Mouse (Mus musculus) adipocyte (in vitro differentiated cells): ENCODE measurements around the gene Zpr1.
"Not testable (repeated sequence)": the region's sequence is repeated elsewhere in the genome, so short reads cannot be mapped to it uniquely, and the experiment has no call there.

Experiments used
- DNase-seq: peaks from one replicate; pipeline ENCODE4 v3.0.0-alpha.2; 2016; ENCODE audit warnings: low spot score

Zpr1 gene

GRCm38 (mm10) chr9:46261131-46261530 lies 11.7 kb upstream of the Zpr1 start:
- DNase-seq, result no peak

- DNase-seq, result no peak
These were observed 4.5 kb upstream of the Zpr1 start, which contains the start of gene Apoa5 for GRCm38 (mm10) chr9:46268343-46268873. Apoa5 (plus strand) TSS chr9:46268633.

GRCm38 (mm10) chr9:46269125-46269524 lies 3.7 kb upstream of the Zpr1 start:
- DNase-seq, result no peak

DNA sequence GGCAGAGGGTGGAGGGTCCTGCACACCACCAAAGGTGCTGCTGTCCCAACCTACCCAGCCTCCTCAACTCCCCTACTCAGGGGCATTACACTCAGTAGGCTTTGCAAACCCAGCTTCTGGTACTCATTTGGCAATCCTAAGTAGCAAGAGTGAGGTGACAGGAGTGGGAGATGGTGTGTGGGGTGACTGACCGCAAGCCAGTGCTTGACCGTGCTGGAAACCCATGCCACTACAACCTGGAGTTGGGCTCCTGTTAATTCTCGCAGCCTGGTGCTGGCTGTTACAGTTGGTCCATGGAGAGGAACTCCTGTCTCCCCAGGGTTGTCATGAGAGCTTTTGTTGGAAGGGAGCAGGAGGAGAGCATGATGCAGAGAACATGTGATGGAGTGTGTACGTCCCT lies 2.1 kb upstream of the Zpr1 start:
- no peak for DNase-seq

- DNase-seq, result no peak
These were observed 794 bp upstream of the Zpr1 start for GRCm38 (mm10) chr9:46272070-46272469.

- no peak for DNase-seq
These were observed 1.6 kb downstream of the Zpr1 start for GRCm38 (mm10) chr9:46274494-46274893.

- peak; percentile 83 for DNase-seq
These were observed 10.0 kb downstream of the Zpr1 start, which contains the start of gene Bud13 for GRCm38 (mm10) chr9:46282631-46283436. Bud13 (plus strand) TSS chr9:46283008.

- no peak for DNase-seq
These were observed 25.5 kb downstream of the Zpr1 start for GRCm38 (mm10) chr9:46298381-46298780.

DNA sequence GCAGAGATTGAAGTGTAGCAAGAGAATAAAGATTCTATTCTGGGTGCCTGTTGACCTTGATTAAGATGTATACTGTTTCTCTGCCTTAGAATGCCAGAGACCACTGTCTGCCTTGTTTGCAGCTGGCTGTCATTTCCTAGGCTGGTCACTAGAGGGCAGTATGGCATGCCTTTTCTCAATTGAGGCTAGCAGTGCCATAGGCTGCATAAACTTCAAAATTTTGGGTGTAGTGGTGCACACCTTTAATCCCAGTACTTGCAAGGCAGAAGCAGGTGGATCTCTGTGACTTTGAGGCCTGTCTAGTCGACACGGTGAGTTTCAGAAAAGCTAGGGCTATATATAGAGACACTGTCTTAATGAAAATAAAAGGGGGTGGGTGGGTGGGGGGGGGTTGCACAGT lies 29.3 kb downstream of the Zpr1 start:
- DNase-seq, result peak; percentile 53

DNA sequence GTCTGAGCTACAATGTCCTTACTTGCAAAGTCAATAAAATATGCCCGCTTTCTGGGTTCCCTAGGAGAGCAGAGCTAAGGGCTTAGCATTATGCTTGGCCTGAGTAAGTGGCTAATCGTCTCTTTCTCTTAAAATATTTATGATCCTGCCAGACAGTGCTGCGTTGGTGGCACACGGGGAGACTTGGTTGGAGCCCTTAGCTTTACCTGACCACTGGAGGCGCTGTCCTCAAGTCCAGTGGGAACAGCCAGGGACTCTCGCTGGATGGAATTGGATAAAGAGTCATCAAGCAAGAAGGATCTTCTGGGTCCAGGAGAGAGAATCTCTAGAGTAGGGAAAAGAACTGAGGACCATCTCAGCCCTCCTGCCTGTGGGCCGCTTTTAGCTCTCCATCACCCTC lies 36.3 kb downstream of the Zpr1 start:
- DNase-seq, result no peak

- peak; percentile 77 for DNase-seq
These were observed 41.6 kb downstream of the Zpr1 start for GRCm38 (mm10) chr9:46314507-46314906.

GRCm38 (mm10) chr9:46314921-46315320 lies 42.1 kb downstream of the Zpr1 start:
- DNase-seq, result no peak

DNA sequence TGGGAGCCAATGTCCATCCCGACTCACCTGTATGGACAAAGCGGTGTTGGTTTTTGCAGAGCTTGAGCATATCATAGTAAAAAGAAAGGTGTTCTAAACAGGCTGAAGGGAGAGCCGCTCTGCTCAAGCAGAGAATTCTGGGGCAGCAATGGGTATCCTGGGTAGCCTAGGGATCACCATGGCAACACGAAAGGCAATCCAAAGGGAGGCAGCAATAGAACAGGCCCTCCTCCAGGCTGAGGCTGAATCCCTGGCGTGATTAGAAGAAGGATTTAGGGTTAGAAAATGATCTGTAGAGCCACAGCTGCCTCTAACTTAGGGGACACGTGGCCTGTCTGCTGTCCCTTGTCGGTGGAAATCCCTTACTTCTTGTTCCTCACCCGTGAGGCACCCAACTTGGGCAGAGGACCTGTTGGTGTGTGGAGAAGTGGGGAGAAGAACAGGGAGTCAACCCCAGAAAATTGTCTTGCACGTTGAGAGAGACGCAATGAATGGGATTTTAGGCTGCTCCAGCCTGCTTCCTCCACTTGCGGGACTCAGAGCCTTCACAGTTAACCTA lies 43.0 kb downstream of the Zpr1 start:
- no peak for DNase-seq

DNA sequence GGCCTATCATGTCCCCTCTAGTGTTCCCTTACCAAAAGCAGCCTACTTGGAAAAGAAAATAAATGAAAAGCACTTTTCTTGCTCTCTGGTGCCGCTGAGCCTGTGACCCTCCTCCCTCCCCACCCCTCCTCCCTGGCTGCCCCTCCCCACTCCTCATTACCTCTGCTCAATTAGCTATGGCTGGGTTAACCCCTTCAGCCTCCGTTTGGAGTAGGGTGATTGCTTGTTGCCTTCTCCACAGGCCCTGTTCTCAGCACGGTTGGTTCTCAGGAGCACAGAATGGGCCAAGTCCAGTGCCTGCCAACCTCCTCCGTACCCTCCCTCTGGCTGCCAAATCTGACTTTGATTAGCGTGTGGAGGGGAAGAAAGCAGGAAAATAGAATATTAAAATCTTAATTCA lies 43.5 kb downstream of the Zpr1 start:
- no peak for DNase-seq

- no peak for DNase-seq
These were observed 44.0 kb downstream of the Zpr1 start for GRCm38 (mm10) chr9:46316909-46317308.

DNA sequence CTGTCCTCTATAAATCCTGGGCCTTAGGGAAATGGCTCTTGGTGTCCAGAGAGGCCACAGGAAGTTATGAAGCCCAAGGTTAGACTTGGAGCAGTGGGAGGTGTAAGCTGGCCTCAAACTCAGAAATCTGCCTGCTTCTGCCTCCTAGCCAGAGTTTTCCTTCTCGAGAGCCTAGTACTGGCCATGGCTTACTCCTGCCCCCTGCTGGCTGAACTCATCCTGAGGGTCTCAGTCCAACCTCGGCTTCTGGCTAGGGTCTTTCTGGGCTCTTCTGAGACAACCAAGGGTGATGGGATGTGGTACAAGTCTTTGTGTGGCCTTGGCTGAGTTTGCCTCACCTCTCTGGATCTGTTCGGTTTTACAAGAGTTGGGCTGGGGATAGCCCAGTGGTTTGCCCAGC lies 45.1 kb downstream of the Zpr1 start:
- no peak for DNase-seq

GRCm38 (mm10) chr9:46319886-46320285 lies 47.0 kb downstream of the Zpr1 start, which contains the start of gene 4931429L15Rik:
4931429L15Rik (minus strand) TSS chr9:46319986.
- DNase-seq, result not testable (repeated sequence)

GRCm38 (mm10) chr9:46320461-46320860 lies 47.6 kb downstream of the Zpr1 start:
- DNase-seq, result no peak

DNA sequence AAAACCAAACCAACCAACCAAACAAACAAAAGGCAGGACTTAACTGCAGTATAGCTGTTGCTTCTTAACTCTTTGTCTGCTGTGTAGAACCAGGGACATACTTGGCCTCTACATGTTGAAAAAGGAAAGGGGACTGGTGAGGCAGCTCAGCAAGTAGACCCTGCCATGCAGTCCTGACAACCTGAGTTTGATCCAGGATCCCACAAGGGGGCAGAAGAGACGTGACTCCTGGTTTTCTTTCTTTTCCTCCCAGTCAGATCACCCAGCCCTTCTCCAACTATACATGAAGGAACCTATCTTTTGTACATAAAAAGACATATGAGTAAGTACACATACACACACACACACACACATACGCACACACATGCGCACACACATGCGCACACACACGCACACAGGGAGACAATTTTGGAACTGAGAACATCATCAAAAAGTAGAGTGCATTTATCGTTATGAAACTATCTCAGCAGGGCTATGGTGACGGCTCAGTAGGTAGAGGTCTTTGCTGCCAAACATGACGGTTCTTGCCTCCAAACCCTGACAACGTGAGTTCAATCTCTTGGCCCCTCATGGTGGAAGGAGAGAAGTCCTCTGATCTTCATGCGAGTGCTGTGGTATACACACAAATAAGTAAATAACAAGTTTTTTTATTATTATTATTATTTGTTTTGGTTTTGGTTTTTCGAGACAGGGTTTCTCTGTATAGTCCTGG lies 54.0 kb downstream of the Zpr1 start:
- no peak for DNase-seq

GRCm38 (mm10) chr9:46327706-46328571 lies 55.1 kb downstream of the Zpr1 start:
- no peak for DNase-seq

GRCm38 (mm10) chr9:46328572-46329249 lies 55.8 kb downstream of the Zpr1 start:
- DNase-seq, result no peak
